Mouse (Mus musculus) liver, embryonic 14.5 days (tissue): Measurements from ENCODE around the gene Plscr3. TPM values are rescaled to one million over a fixed set of nuclear protein-coding genes. Genes with fewer than 3 reads are reported as not detected.

Experiments used
- ATAC-seq: fragments of 200-750 bp; cut with Nextera tagmentation; 2 replicates; pipeline ENCODE4 v1.8.0; 2017; ENCODE audit warnings: moderate number of reproducible peaks, mild to moderate bottlenecking, moderate library complexity; ENCODE audit not compliant: insufficient read depth
- DNase-seq, 3 experiments: peaks; one replicate each; pipeline ENCODE4 v3.0.0-alpha.2; 2012 to 2013; ENCODE audit warnings: low read depth in 3 of 3, low spot score in 3 of 3
- H3K27ac ChIP-seq: fragments of 300-500 bp; sonication (generic); 2 replicates; pipeline ENCODE4 v1.5.1; 2014; ENCODE audit warnings: moderate library complexity, mild to moderate bottlenecking, control low read depth, inconsistent platforms
- H3K27me3 ChIP-seq: fragments of 300-500 bp; sonication (generic); 2 replicates; pipeline ENCODE4 v1.6.1; 2014; ENCODE audit warnings: mild to moderate bottlenecking, low read length, moderate library complexity; ENCODE audit not compliant: control insufficient read depth, insufficient read depth
- H3K36me3 ChIP-seq: fragments of 300-500 bp; sonication (generic); replicated peaks from 2 replicates; pipeline ENCODE4 v1.6.1; 2014; ENCODE audit warnings: low read depth; ENCODE audit not compliant: control insufficient read depth, insufficient read depth
- H3K4me1 ChIP-seq, 2 experiments: fragments of 200-500 bp in 1 of 2; fragments of 300-500 bp in 1 of 2; sonication (generic) in 1 of 2; replicated peaks; 2 replicates each; pipeline ENCODE4 v1.6.1; 2012 to 2014; ENCODE audit warnings: antibody characterized with exemption in 1 of 2, inconsistent platforms in 1 of 2, low read length in 1 of 2; ENCODE audit not compliant: control insufficient read depth in 2 of 2, insufficient read depth in 2 of 2
- H3K4me2 ChIP-seq: fragments of 300-500 bp; sonication (generic); 2 replicates; pipeline ENCODE4 v1.6.1; 2014; ENCODE audit warnings: low read depth, mild to moderate bottlenecking, control low read depth, moderate library complexity
- H3K4me3 ChIP-seq, 2 experiments: fragments of 200-500 bp in 1 of 2; fragments of 300-500 bp in 1 of 2; sonication (generic) in 1 of 2; 2 replicates each; pipeline ENCODE4 v1.5.1; 2012 to 2014; ENCODE audit warnings: low read depth in 2 of 2, low read length in 2 of 2, mild to moderate bottlenecking in 2 of 2, control low read depth in 1 of 2, inconsistent platforms in 1 of 2, moderate library complexity in 1 of 2; ENCODE audit not compliant: insufficient read depth in 1 of 2
- H3K9ac ChIP-seq: fragments of 300-500 bp; sonication (generic); replicated peaks from 2 replicates; pipeline ENCODE4 v1.6.1; 2014; ENCODE audit warnings: mild to moderate bottlenecking, control low read depth, moderate library complexity
- H3K9me3 ChIP-seq: fragments of 300-500 bp; sonication (generic); 2 replicates; pipeline ENCODE4 v1.6.1; 2016; ENCODE audit warnings: low read length, mixed read lengths; ENCODE audit not compliant: control insufficient read depth
- CTCF ChIP-seq: IDR thresholded peaks from 2 replicates; pipeline ENCODE4 v1.5.1; 2016; ENCODE audit warnings: antibody characterized with exemption, low read depth, control low read depth
- EP300 ChIP-seq: IDR thresholded peaks from 2 replicates; pipeline ENCODE4 v1.6.1; 2016; ENCODE audit warnings: antibody characterized with exemption, low read depth
- WGBS: fragments of 180-500 bp; shearing (Covaris S2); extraction: QIAGEN DNeasy Blood & Tissue Kit; methylation state at CpG from one replicate; pipeline ENCODE4 v1.1.7; 2014; ENCODE audit not compliant: insufficient replicate concordance; 5-methylcytosine and 5-hydroxymethylcytosine counted together
- polyA plus RNA-seq, 2 experiments: library from polyadenylated mRNA; depleted of rRNA in 1 of 2; stranded (reverse) in 1 of 2; unstranded in 1 of 2; fragments of >200 nt; fragmentation: Nextera tagmentation in 1 of 2; extraction: Ambion mirVana in 1 of 2; gene quantifications; 2 replicates each; pipeline versions ENCODE4 v1.2.1 to v1.2.3; 2012 to 2014

Gene Plscr3
- 18.0 and 20.0 TPM in 2 replicates for polyA plus RNA-seq (2012; rRNA removed)
- polyA plus RNA-seq (2014; fragmentation: Nextera tagmentation; extraction: Ambion mirVana), result 22.8 and 25.0 TPM in 2 replicates

GRCm38 (mm10) chr11:69846198-69846680 is at the start of gene Plscr3:
Gene Plscr3, plus strand, starts transcription at chr11:69846376.
- peak; percentile 91 for ATAC-seq
- H3K4me1 ChIP-seq, result peaks cover 26 to 40% of the 10 kb centered on the region in 2 experiments
- TF ChIP-seq EP300 (peak; percentile 37), CTCF (0 out of 2 replicates have a peak, but pooled peaks have one; percentile 19)

DNA sequence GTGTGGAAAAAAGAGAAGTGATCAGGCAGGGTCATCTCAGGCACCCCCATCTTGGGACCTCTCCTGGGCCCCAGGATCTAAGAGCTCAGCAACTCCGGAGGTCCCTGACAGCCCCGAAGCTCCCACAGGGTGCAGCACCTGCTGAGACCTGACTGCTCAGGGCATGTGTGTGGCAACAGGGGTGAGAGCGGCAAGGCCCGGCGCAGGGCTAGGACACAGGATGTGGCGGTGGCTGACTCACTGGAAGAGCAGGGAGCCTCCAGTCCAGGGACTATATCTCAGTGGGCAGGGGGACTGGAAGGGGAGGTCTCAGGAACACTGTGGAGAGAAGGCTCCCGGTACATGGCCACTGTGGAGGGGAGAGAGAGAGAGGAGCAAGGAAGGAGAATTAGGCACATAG is 48.3 kb upstream of the Plscr3 start:
- 59% methylated on average over 7 of the region's 7 CpGs for WGBS
- no peak for DNase-seq

More at GRCm38 (mm10) chr11:69846198-69846680, at the start of gene Plscr3:
- no peaks in the 10 kb centered on the region for H3K9me3 ChIP-seq
- peak within 1 kb of the TSS; percentile 78 to 94 for H3K4me3 ChIP-seq
- peaks cover 10% of the 10 kb centered on the region for H3K36me3 ChIP-seq
- H3K27me3 ChIP-seq, result no peaks in the 10 kb centered on the region
- H3K27ac ChIP-seq, result peak within 1 kb of the TSS; percentile 92
- under 1% methylated on average over 38 of the region's 38 CpGs for WGBS
- H3K4me2 ChIP-seq, result peak within 1 kb of the TSS; percentile 96
- H3K9ac ChIP-seq, result peak within 1 kb of the TSS; percentile 91
- DNase-seq, result peak; percentile 75 to 80 (median 76)

DNA sequence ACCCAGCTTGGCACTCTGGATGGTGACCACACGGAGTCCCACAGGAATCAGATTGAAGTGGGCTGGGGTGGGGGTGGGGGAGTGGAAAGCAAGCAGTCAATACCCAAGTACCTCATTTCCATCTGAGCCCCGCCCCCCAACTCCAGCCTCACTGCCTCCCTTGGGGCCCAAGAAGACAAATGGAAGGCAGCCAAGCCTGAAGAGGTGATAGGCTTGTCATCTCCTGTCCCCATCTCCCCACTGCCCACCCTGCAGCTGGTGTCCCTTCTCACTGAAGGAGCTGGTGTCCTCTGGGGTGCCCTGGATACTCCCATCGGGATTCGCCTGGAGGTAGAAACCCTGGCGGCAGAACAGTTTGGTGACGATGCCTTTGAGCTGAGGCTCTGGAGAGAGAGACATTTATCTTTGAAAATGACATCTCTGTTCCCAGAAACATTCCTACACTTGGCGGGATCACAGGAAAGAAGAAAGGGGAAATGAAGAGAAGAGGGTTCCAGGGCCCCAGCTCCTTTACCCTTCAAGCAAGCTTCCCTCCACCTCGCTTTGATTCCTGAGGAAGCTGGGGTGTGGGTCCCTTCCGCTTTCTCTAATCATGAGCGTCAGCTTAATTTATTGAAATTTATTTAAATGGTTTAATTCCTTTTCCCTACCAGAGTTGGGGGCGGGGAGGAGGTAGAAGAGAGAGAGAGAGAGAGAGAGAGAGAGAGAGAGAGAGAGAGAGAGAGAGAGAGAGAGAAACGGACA is 46.6 kb upstream of the Plscr3 start:
- Histone ChIP-seq H3K9ac (no peak overlapping the region), H3K4me3 (no peak overlapping the region), H3K9me3 (no peaks in the 10 kb centered on the region), H3K36me3 (no peaks in the 10 kb centered on the region), H3K4me1 (peaks cover 5 to 8% of the 10 kb centered on the region in 2 experiments; a peak in 3 of 4 replicates), H3K27ac (no peak overlapping the region), H3K4me2 (no peak overlapping the region), H3K27me3 (peaks cover 84% of the 10 kb centered on the region)
- ATAC-seq, result no peak
- TF ChIP-seq EP300 (no peak), CTCF (no peak)
- no peak for DNase-seq
- 33% methylated on average over 12 of the region's 12 CpGs for WGBS

More for the DNA sequence above, 48.3 kb upstream of the Plscr3 start:
- Histone ChIP-seq H3K36me3 (no peaks in the 10 kb centered on the region), H3K9ac (no peak overlapping the region), H3K9me3 (no peaks in the 10 kb centered on the region), H3K4me1 (peaks cover 5 to 8% of the 10 kb centered on the region in 2 experiments; a peak in 3 of 4 replicates), H3K4me3 (no peak overlapping the region), H3K27ac (no peak overlapping the region), H3K27me3 (peaks cover 67% of the 10 kb centered on the region), H3K4me2 (no peak overlapping the region)
- TF ChIP-seq CTCF, result no peak
- TF ChIP-seq EP300, result no peak
- no peak for ATAC-seq

- DNase-seq (no peak), ATAC-seq (no peak)
- peaks cover 2 to 5% of the 10 kb centered on the region in 2 experiments; a peak in 3 of 4 replicates for H3K4me1 ChIP-seq
- peak overlapping the region; percentile 51; the same call in 1 of the 2 replicates for H3K4me2 ChIP-seq
- peaks cover 89% of the 10 kb centered on the region for H3K27me3 ChIP-seq
- 2% methylated on average over 11 of the region's 11 CpGs for WGBS
- no peaks in the 10 kb centered on the region for H3K9me3 ChIP-seq
- no peaks in the 10 kb centered on the region for H3K36me3 ChIP-seq
- H3K9ac ChIP-seq, result no peak overlapping the region
- no peak overlapping the region for H3K27ac ChIP-seq
- H3K4me3 ChIP-seq, result no peak overlapping the region
- no peak for TF ChIP-seq EP300
- no peak for TF ChIP-seq CTCF
Observed at GRCm38 (mm10) chr11:69800138-69800391, 46.1 kb upstream of the Plscr3 start.

DNA sequence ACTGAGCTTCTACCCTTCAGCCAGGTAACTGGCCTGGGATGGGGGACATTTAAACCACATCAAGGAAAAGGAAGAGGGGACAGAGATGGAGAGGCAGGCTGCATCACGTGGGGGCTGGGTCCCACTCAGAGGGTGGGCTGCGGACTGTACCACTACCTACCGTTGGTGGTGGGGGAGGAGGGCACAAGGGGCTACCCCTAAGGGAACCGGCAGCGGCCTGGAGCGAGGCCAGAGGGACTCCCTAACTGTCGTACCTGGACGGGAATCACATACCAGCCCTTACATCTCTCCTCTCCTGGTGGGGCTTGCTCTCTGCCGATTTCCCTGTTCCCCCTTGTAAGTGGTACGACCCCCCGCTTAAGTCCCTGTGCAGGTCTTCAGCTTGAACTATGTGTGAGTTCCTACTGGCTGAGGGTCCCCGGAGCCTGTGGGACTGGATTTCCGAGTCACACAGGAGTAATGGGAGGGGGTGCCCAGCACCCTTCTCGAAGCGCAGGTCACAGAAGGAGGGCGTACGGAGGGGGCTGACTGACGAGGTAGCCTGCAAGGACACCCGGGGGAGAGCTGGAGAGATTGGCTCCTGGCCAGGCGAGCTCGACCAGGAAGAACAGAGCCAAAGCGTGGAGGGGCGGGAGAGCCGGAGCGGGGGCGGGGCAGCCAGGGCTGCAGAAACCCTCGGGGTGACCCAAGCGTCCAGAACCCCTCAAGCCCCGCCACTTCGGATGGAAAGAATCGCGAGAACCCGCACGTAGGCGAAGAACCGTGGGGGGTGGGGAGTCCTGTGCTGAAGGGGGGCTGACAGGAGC is 45.6 kb upstream of the Plscr3 start:
- no peak for TF ChIP-seq EP300
- no peak for TF ChIP-seq CTCF
- H3K4me3 ChIP-seq, result peak overlapping the region; percentile 25 to 30; a peak in 3 of 4 replicates
- H3K9ac ChIP-seq, result no peak overlapping the region
- peaks cover 94% of the 10 kb centered on the region for H3K27me3 ChIP-seq
- no peaks in the 10 kb centered on the region for H3K36me3 ChIP-seq
- no peaks in the 10 kb centered on the region for H3K9me3 ChIP-seq
- no peak for ATAC-seq
- H3K4me1 ChIP-seq, result peaks cover 2 to 4% of the 10 kb centered on the region in 2 experiments; a peak in 3 of 4 replicates
- H3K27ac ChIP-seq, result no peak overlapping the region
- peak overlapping the region; percentile 51 for H3K4me2 ChIP-seq
- no peak for DNase-seq
- WGBS, result 2% methylated on average over 36 of the region's 36 CpGs
